Mouse (Mus musculus) forebrain, embryonic 12.5 days (tissue): Measurements from ENCODE around the gene Serpina1c. TPM values are rescaled to one million over a fixed set of nuclear protein-coding genes. Genes with fewer than 3 reads are reported as not detected.
"Not testable (repeated sequence)": the region's sequence is repeated elsewhere in the genome, so short reads cannot be mapped to it uniquely, and the experiment has no call there.

Experiments
- ATAC-seq: fragments of 200-750 bp; cut with Nextera tagmentation; 2 replicates; pipeline ENCODE4 v1.8.0; 2017; ENCODE audit warnings: moderate TSS enrichment; ENCODE audit not compliant: low FRiP score
- H3K27ac ChIP-seq: fragments of 300-500 bp; sonication (generic); 2 replicates; pipeline ENCODE4 v1.5.1; 2016; ENCODE audit warnings: mild to moderate bottlenecking
- H3K27me3 ChIP-seq: fragments of 300-500 bp; sonication (generic); 2 replicates; pipeline ENCODE4 v1.6.1; 2016; ENCODE audit warnings: mild to moderate bottlenecking
- H3K36me3 ChIP-seq: fragments of 300-500 bp; sonication (generic); replicated peaks from 2 replicates; pipeline ENCODE4 v1.6.1; 2016; ENCODE audit warnings: mild to moderate bottlenecking
- H3K4me1 ChIP-seq: fragments of 300-500 bp; sonication (generic); 2 replicates; pipeline ENCODE4 v1.6.1; 2016
- H3K4me2 ChIP-seq: fragments of 300-500 bp; sonication (generic); 2 replicates; pipeline ENCODE4 v1.6.1; 2016; ENCODE audit warnings: mild to moderate bottlenecking, moderate library complexity
- H3K4me3 ChIP-seq: fragments of 300-500 bp; sonication (generic); replicated peaks from 2 replicates; pipeline ENCODE4 v1.5.1; 2016; ENCODE audit warnings: mild to moderate bottlenecking
- H3K9ac ChIP-seq: fragments of 300-500 bp; sonication (generic); 2 replicates; pipeline ENCODE4 v1.6.1; 2016; ENCODE audit warnings: mild to moderate bottlenecking
- H3K9me3 ChIP-seq: fragments of 300-500 bp; sonication (generic); 2 replicates; pipeline ENCODE4 v1.6.1; 2016
- WGBS: fragments of 180-500 bp; shearing (Covaris S2); methylation state at CpG from one replicate; pipeline ENCODE4 v1.1.7; 2016; 5-methylcytosine and 5-hydroxymethylcytosine counted together
- polyA plus RNA-seq: library from polyadenylated mRNA; unstranded; fragments of >200 nt; fragmentation: Nextera tagmentation; extraction: Ambion mirVana; gene quantifications from 2 replicates; pipeline ENCODE4 v1.2.1, GENCODE M21; 2016

Gene Serpina1c
- polyA plus RNA-seq = not detected in 2 replicates

GRCm38 (mm10) chr12:103904837-103905340 is at the start of gene Serpina1c:
Serpina1c (minus strand) TSS chr12:103904887.
- H3K27me3 ChIP-seq, H3K36me3 ChIP-seq, H3K9ac ChIP-seq, H3K4me1 ChIP-seq, ATAC-seq, H3K27ac ChIP-seq, H3K4me3 ChIP-seq, H3K4me2 ChIP-seq: not testable (repeated sequence)
- H3K9me3 ChIP-seq = peaks cover 12% of the 10 kb centered on the region; the same call in 1 of the 2 replicates
- 82% methylated on average over 4 of the region's 4 CpGs for WGBS

GRCm38 (mm10) chr12:103952972-103953371 is 48.3 kb upstream of the Serpina1c start:
- 83% methylated on average over 3 of the region's 3 CpGs for WGBS
- not testable (repeated sequence) for H3K4me3 ChIP-seq, H3K27me3 ChIP-seq, H3K4me1 ChIP-seq, H3K36me3 ChIP-seq, H3K9me3 ChIP-seq, H3K9ac ChIP-seq, H3K27ac ChIP-seq, H3K4me2 ChIP-seq, ATAC-seq

- H3K4me1 ChIP-seq = no peaks in the 10 kb centered on the region
- no peak overlapping the region for H3K27ac ChIP-seq
- no peaks in the 10 kb centered on the region for H3K36me3 ChIP-seq
- ATAC-seq = no peak
- H3K9ac ChIP-seq = no peak overlapping the region
- peaks cover 27% of the 10 kb centered on the region for H3K9me3 ChIP-seq
- 86% methylated on average over 4 of the region's 4 CpGs for WGBS
- H3K27me3 ChIP-seq = no peaks in the 10 kb centered on the region
- no peak overlapping the region for H3K4me2 ChIP-seq
- H3K4me3 ChIP-seq = no peak overlapping the region
Observed at GRCm38 (mm10) chr12:103946243-103946642, 41.6 kb upstream of the Serpina1c start.

- not testable (repeated sequence) for H3K36me3 ChIP-seq, H3K9ac ChIP-seq, H3K27me3 ChIP-seq, H3K9me3 ChIP-seq, ATAC-seq, H3K27ac ChIP-seq, H3K4me3 ChIP-seq, H3K4me1 ChIP-seq, H3K4me2 ChIP-seq
- WGBS = 96% methylated on average over 12 of the region's 16 CpGs
Observed at GRCm38 (mm10) chr12:103909181-103909580, 4.5 kb upstream of the Serpina1c start.

GRCm38 (mm10) chr12:103907746-103908145 is 3.1 kb upstream of the Serpina1c start:
- H3K4me2 ChIP-seq, H3K4me1 ChIP-seq, H3K27me3 ChIP-seq, H3K36me3 ChIP-seq, H3K4me3 ChIP-seq, H3K9ac ChIP-seq, H3K9me3 ChIP-seq, ATAC-seq, H3K27ac ChIP-seq: not testable (repeated sequence)
- WGBS = 32% methylated on average over 1 of the region's 1 CpGs

GRCm38 (mm10) chr12:103901929-103902328 is 2.8 kb downstream of the Serpina1c start:
- H3K36me3 ChIP-seq, H3K4me2 ChIP-seq, H3K27me3 ChIP-seq, H3K27ac ChIP-seq, H3K4me3 ChIP-seq, ATAC-seq, H3K9ac ChIP-seq, H3K4me1 ChIP-seq: not testable (repeated sequence)
- H3K9me3 ChIP-seq = peaks cover 12% of the 10 kb centered on the region; the same call in 1 of the 2 replicates
- whole genome bisulfite sequencing = 89% methylated on average over 3 of the region's 3 CpGs

- not testable (repeated sequence) for H3K4me1 ChIP-seq, ATAC-seq, H3K27ac ChIP-seq, H3K27me3 ChIP-seq, H3K9ac ChIP-seq, H3K4me2 ChIP-seq, H3K36me3 ChIP-seq, H3K4me3 ChIP-seq
- peaks cover 15% of the 10 kb centered on the region; the same call in 1 of the 2 replicates for H3K9me3 ChIP-seq
- 96% methylated on average over 1 of the region's 1 CpGs for WGBS
Observed at GRCm38 (mm10) chr12:103866873-103867272, 37.8 kb downstream of the Serpina1c start.

GRCm38 (mm10) chr12:103863101-103863974 is 41.3 kb downstream of the Serpina1c start, which contains the start of gene Serpina1a:
Serpina1a (minus strand) TSS chr12:103863562.
- H3K4me3 ChIP-seq, H3K36me3 ChIP-seq, ATAC-seq, H3K4me2 ChIP-seq, H3K9ac ChIP-seq, H3K27me3 ChIP-seq, H3K27ac ChIP-seq, H3K4me1 ChIP-seq: not testable (repeated sequence)
- WGBS = 82% methylated on average over 9 of the region's 9 CpGs
- H3K9me3 ChIP-seq = peaks cover 15% of the 10 kb centered on the region; the same call in 1 of the 2 replicates

- no peak overlapping the region for H3K9ac ChIP-seq
- no peak overlapping the region for H3K4me2 ChIP-seq
- H3K36me3 ChIP-seq = no peaks in the 10 kb centered on the region
- H3K9me3 ChIP-seq = peaks cover 11% of the 10 kb centered on the region; the same call in 1 of the 2 replicates
- WGBS = 91% methylated on average over 3 of the region's 3 CpGs
- no peak overlapping the region for H3K27ac ChIP-seq
- no peak for ATAC-seq
- no peak overlapping the region for H3K4me3 ChIP-seq
- H3K27me3 ChIP-seq = no peaks in the 10 kb centered on the region
- no peaks in the 10 kb centered on the region for H3K4me1 ChIP-seq
Observed at GRCm38 (mm10) chr12:103860976-103861375, 43.7 kb downstream of the Serpina1c start.

- not testable (repeated sequence) for ATAC-seq, H3K4me1 ChIP-seq, H3K9ac ChIP-seq, H3K27me3 ChIP-seq, H3K36me3 ChIP-seq, H3K4me2 ChIP-seq, H3K9me3 ChIP-seq, H3K27ac ChIP-seq, H3K4me3 ChIP-seq
- 89% methylated on average over 3 of the region's 4 CpGs for WGBS
Observed at GRCm38 (mm10) chr12:103860571-103860970, 44.1 kb downstream of the Serpina1c start.

GRCm38 (mm10) chr12:103859584-103859983 is 45.1 kb downstream of the Serpina1c start:
- not testable (repeated sequence) for H3K4me3 ChIP-seq, H3K9ac ChIP-seq, H3K27ac ChIP-seq, ATAC-seq, H3K4me1 ChIP-seq, H3K27me3 ChIP-seq, H3K36me3 ChIP-seq, H3K9me3 ChIP-seq, H3K4me2 ChIP-seq
- WGBS = 75% methylated on average over 3 of the region's 3 CpGs

GRCm38 (mm10) chr12:103853032-103853431 is 51.7 kb downstream of the Serpina1c start:
- not testable (repeated sequence) for H3K4me1 ChIP-seq, H3K9ac ChIP-seq, ATAC-seq, H3K27me3 ChIP-seq, H3K4me3 ChIP-seq, H3K27ac ChIP-seq, H3K4me2 ChIP-seq, H3K36me3 ChIP-seq, H3K9me3 ChIP-seq
- WGBS = 84% methylated on average over 2 of the region's 2 CpGs
